Mouse (Mus musculus): ENCODE data around the gene Mcu. TPM values are rescaled to one million over a fixed set of nuclear protein-coding genes. Genes with fewer than 3 reads are reported as not detected.

Mcu gene
- total and polyA plus RNA-seq, 2 experiments from 2014 or later, result 13.0 to 20.5 TPM

DNA sequence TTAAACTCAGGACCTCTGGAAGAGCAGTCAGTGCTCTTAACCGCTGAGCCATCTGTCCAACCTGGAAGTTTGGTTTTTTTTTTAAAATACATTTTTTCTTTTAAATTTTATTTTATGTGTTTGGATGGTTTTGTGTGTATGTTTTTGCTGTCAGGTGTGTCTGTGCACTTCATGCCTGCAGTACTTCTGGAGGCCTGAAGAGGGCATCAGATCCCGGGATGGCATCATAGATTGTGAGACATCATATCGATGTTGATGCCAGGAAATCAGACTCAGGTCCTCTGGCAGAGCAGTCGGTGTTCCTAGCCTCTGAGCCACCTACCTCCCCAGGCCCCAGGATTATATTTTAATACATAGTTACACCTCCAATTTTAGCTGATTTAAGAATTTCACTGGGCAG lies 202.8 kb downstream of the Mcu start:
- no peak for ATAC-seq (ENCODE audit: insufficient read depth, low read depth)
- H3K27me3 ChIP-seq (ENCODE audit: control insufficient read depth, insufficient read depth, low read length), result no peaks in the 10 kb centered on the region
- H3K27ac ChIP-seq (ENCODE audit: low read depth), result no peak overlapping the region
- no peaks in the 10 kb centered on the region for H3K4me1 ChIP-seq (ENCODE audit: control insufficient read depth, insufficient read depth)
- H3K4me2 ChIP-seq (ENCODE audit: low read depth, low read length), result no peak overlapping the region
- H3K4me3 ChIP-seq (ENCODE audit: low read depth, low read length), result no peak overlapping the region
- no peaks in the 10 kb centered on the region for H3K9me3 ChIP-seq (replicated peaks; ENCODE audit: control insufficient read depth, low read length)
- 85% methylated on average over 4 of the region's 4 CpGs for WGBS
- TF ChIP-seq EP300 (IDR thresholded peaks at IDR 0.05; ENCODE audit: low read depth) (no peak), CTCF (IDR thresholded peaks at IDR 0.05; ENCODE audit: low read depth) (no peak)
- no peaks in the 10 kb centered on the region for H3K36me3 ChIP-seq (replicated peaks; ENCODE audit: control insufficient read depth, insufficient read depth, low read length)
- no peak for DNase-seq (ENCODE audit: low spot score)
- no peak overlapping the region for H3K9ac ChIP-seq (replicated peaks; ENCODE audit: low read depth, low read length)

DNA sequence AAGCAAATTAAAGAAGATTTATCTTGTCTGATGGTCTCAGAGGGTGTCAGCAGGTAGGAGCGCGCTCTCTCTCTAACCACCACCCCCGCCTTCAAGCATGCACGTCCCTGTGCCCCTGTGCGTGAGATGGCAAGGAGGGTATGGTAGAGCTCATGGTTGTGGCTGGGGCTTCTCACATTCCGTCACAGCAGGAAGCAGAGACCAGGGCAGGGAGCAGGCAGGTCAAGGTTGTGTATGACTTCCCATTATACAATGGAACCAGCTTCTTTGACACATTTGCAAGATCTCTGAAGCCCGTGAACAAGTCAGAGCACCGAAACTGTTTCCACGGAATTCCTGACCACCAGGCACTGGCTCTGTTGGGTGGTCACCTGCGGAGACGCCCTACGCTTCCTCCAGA lies 206.2 kb downstream of the Mcu start:
- H3K4me1 ChIP-seq (ENCODE audit: control insufficient read depth, insufficient read depth), result no peaks in the 10 kb centered on the region
- DNase-seq (ENCODE audit: low spot score), result no peak
- 78% methylated on average over 12 of the region's 12 CpGs for WGBS
- no peak overlapping the region for H3K9ac ChIP-seq (replicated peaks; ENCODE audit: low read depth, low read length)
- H3K4me2 ChIP-seq (ENCODE audit: low read depth, low read length), result no peak overlapping the region
- H3K4me3 ChIP-seq (ENCODE audit: low read depth, low read length), result no peak overlapping the region
- no peaks in the 10 kb centered on the region for H3K27me3 ChIP-seq (ENCODE audit: control insufficient read depth, insufficient read depth, low read length)
- no peaks in the 10 kb centered on the region for H3K9me3 ChIP-seq (replicated peaks; ENCODE audit: control insufficient read depth, low read length)
- TF ChIP-seq EP300 (IDR thresholded peaks at IDR 0.05; ENCODE audit: low read depth) (no peak), CTCF (IDR thresholded peaks at IDR 0.05; ENCODE audit: low read depth) (no peak)
- ATAC-seq (ENCODE audit: insufficient read depth, low read depth), result no peak
- H3K27ac ChIP-seq (ENCODE audit: low read depth), result no peak overlapping the region
- no peaks in the 10 kb centered on the region for H3K36me3 ChIP-seq (replicated peaks; ENCODE audit: control insufficient read depth, insufficient read depth, low read length)

- Histone ChIP-seq H3K27ac (ENCODE audit: low read depth) (no peak overlapping the region), H3K4me1 (ENCODE audit: control insufficient read depth, insufficient read depth) (no peaks in the 10 kb centered on the region; the same call in 1 of the 2 replicates), H3K9me3 (replicated peaks; ENCODE audit: control insufficient read depth, low read length) (no peaks in the 10 kb centered on the region), H3K4me2 (ENCODE audit: low read depth, low read length) (no peak overlapping the region), H3K9ac (replicated peaks; ENCODE audit: low read depth, low read length) (no peak overlapping the region), H3K4me3 (ENCODE audit: low read depth, low read length) (no peak overlapping the region), H3K27me3 (ENCODE audit: control insufficient read depth, insufficient read depth, low read length) (no peaks in the 10 kb centered on the region), H3K36me3 (replicated peaks; ENCODE audit: control insufficient read depth, insufficient read depth, low read length) (no peaks in the 10 kb centered on the region)
- DNase-seq (ENCODE audit: low spot score) (no peak), ATAC-seq (ENCODE audit: insufficient read depth, low read depth) (no peak)
- 62% methylated on average over 6 of the region's 6 CpGs for WGBS
- no peak for TF ChIP-seq CTCF (IDR thresholded peaks at IDR 0.05; ENCODE audit: low read depth)
- TF ChIP-seq EP300 (IDR thresholded peaks at IDR 0.05; ENCODE audit: low read depth), result no peak
Observed at GRCm38 (mm10) chr10:59408499-59408898, 208.0 kb downstream of the Mcu start.

- Histone ChIP-seq H3K27ac (ENCODE audit: low read depth) (no peak overlapping the region), H3K9me3 (replicated peaks; ENCODE audit: control insufficient read depth, low read length) (no peaks in the 10 kb centered on the region), H3K4me2 (ENCODE audit: low read depth, low read length) (peak overlapping the region; percentile 41), H3K4me3 (ENCODE audit: low read depth, low read length) (no peak overlapping the region), H3K36me3 (replicated peaks; ENCODE audit: control insufficient read depth, insufficient read depth, low read length) (no peaks in the 10 kb centered on the region), H3K27me3 (ENCODE audit: control insufficient read depth, insufficient read depth, low read length) (no peaks in the 10 kb centered on the region), H3K9ac (replicated peaks; ENCODE audit: low read depth, low read length) (no peak overlapping the region), H3K4me1 (ENCODE audit: control insufficient read depth, insufficient read depth) (no peaks in the 10 kb centered on the region; the same call in 1 of the 2 replicates)
- ATAC-seq (ENCODE audit: insufficient read depth, low read depth), result no peak
- no peak for DNase-seq (ENCODE audit: low spot score)
- TF ChIP-seq CTCF (IDR thresholded peaks at IDR 0.05; ENCODE audit: low read depth) (no peak), EP300 (IDR thresholded peaks at IDR 0.05; ENCODE audit: low read depth) (no peak)
- WGBS, result 31% methylated on average over 10 of the region's 10 CpGs
Observed at GRCm38 (mm10) chr10:59403793-59404149, 212.7 kb downstream of the Mcu start.

- H3K4me2 ChIP-seq (ENCODE audit: low read depth, low read length), result peak within 1 kb of the TSS; percentile 41
- H3K27ac ChIP-seq (ENCODE audit: low read depth), result no peak within 1 kb of the TSS
- no peak within 1 kb of the TSS for H3K9ac ChIP-seq (replicated peaks; ENCODE audit: low read depth, low read length)
- no peaks in the 10 kb centered on the region for H3K27me3 ChIP-seq (ENCODE audit: control insufficient read depth, insufficient read depth, low read length)
- TF ChIP-seq CTCF (IDR thresholded peaks at IDR 0.05; ENCODE audit: low read depth) (no peak), EP300 (IDR thresholded peaks at IDR 0.05; ENCODE audit: low read depth) (no peak)
- H3K36me3 ChIP-seq (replicated peaks; ENCODE audit: control insufficient read depth, insufficient read depth, low read length), result no peaks in the 10 kb centered on the region
- no peak for DNase-seq (ENCODE audit: low spot score)
- no peaks in the 10 kb centered on the region for H3K9me3 ChIP-seq (replicated peaks; ENCODE audit: control insufficient read depth, low read length)
- 39% methylated on average over 21 of the region's 21 CpGs for WGBS
- no peaks in the 10 kb centered on the region; the same call in 1 of the 2 replicates for H3K4me1 ChIP-seq (ENCODE audit: control insufficient read depth, insufficient read depth)
- H3K4me3 ChIP-seq (ENCODE audit: low read depth, low read length), result no peak within 1 kb of the TSS
- no peak for ATAC-seq (ENCODE audit: insufficient read depth, low read depth)
Observed at GRCm38 (mm10) chr10:59402899-59403792, 213.3 kb downstream of the Mcu start, which contains the start of gene Pla2g12b. Gene Pla2g12b, plus strand, starts transcription at chr10:59403660.

Other genes with a start within 250 kb of the Mcu start
- 11.7 and 19.2 TPM in 2 replicates for gene Gm10273, start 221.1 kb downstream of the Mcu start, total RNA-seq (2014; rRNA removed; ENCODE audit: low replicate concordance)
- 9.5 and 11.8 TPM in 2 replicates for gene Gm10273, start 221.1 kb downstream of the Mcu start, polyA plus RNA-seq (2015; fragmentation: Nextera tagmentation; extraction: Ambion mirVana)
- gene Pla2g12b, start 213.0 kb downstream of the Mcu start, total RNA-seq (2014; rRNA removed; ENCODE audit: low replicate concordance), result not detected in 2 replicates
- gene Pla2g12b, start 213.0 kb downstream of the Mcu start, polyA plus RNA-seq (2015; fragmentation: Nextera tagmentation; extraction: Ambion mirVana), result 0.20 and 0.29 TPM in 2 replicates
- gene Oit3, start 174.9 kb downstream of the Mcu start, total RNA-seq (2014; rRNA removed; ENCODE audit: low replicate concordance), result 6.3 and 8.2 TPM in 2 replicates
- gene Oit3, start 174.9 kb downstream of the Mcu start, polyA plus RNA-seq (2015; fragmentation: Nextera tagmentation; extraction: Ambion mirVana), result 3.0 and 3.2 TPM in 2 replicates
- not detected in 2 replicates for gene Gm10322, start 629 bp downstream of the Mcu start, total RNA-seq (2014; rRNA removed; ENCODE audit: low replicate concordance)
- not detected in 2 replicates for gene Gm10322, start 629 bp downstream of the Mcu start, polyA plus RNA-seq (2015; fragmentation: Nextera tagmentation; extraction: Ambion mirVana)
- gene Micu1, start 85.8 kb upstream of the Mcu start, total RNA-seq (2014; rRNA removed; ENCODE audit: low replicate concordance), result 23.9 and 32.6 TPM in 2 replicates
- 23.1 and 25.0 TPM in 2 replicates for gene Micu1, start 85.8 kb upstream of the Mcu start, polyA plus RNA-seq (2015; fragmentation: Nextera tagmentation; extraction: Ambion mirVana)

All from heart, postnatal 0 days (tissue).